Mouse (Mus musculus) induced T-regulatory cell, adult 2 months (primary cell): ENCODE data around the gene Cd63.

ENCODE experiments used
- DNase-seq: peaks from one replicate; pipeline ENCODE4 v3.0.0-alpha.2; 2012; ENCODE audit warnings: low read depth

The Cd63 gene

GRCm38 (mm10) chr10:128929638-128930378 is 29.0 kb downstream of the Cd63 start:
- no peak for DNase-seq

- DNase-seq, result no peak
Measured at GRCm38 (mm10) chr10:128931441-128931840, 30.7 kb downstream of the Cd63 start.

GRCm38 (mm10) chr10:128933574-128933973 is 32.8 kb downstream of the Cd63 start, which contains the start of gene Itga7:
TSS of gene Itga7 (plus strand) at chr10:128933818.
- peak; percentile 59 for DNase-seq

- DNase-seq, result no peak
Measured at GRCm38 (mm10) chr10:128933976-128934721, 33.4 kb downstream of the Cd63 start.

- no peak for DNase-seq
Measured at GRCm38 (mm10) chr10:128934997-128935787, 34.4 kb downstream of the Cd63 start.

GRCm38 (mm10) chr10:128935826-128936440 is 35.1 kb downstream of the Cd63 start:
- DNase-seq, result no peak

- no peak for DNase-seq
Measured at GRCm38 (mm10) chr10:128937756-128938390, 37.1 kb downstream of the Cd63 start.

- DNase-seq, result no peak
Measured at GRCm38 (mm10) chr10:128938457-128938856, 37.7 kb downstream of the Cd63 start.

- DNase-seq, result no peak
Measured at GRCm38 (mm10) chr10:128938974-128939373, 38.2 kb downstream of the Cd63 start.

GRCm38 (mm10) chr10:128940475-128941061 is 39.8 kb downstream of the Cd63 start:
- peak; percentile 69 for DNase-seq

GRCm38 (mm10) chr10:128945675-128946074 is 44.9 kb downstream of the Cd63 start:
- peak; percentile 62 for DNase-seq

GRCm38 (mm10) chr10:128947496-128947895 is 46.7 kb downstream of the Cd63 start:
- DNase-seq, result no peak

- no peak for DNase-seq
Measured at GRCm38 (mm10) chr10:128950208-128950887, 49.6 kb downstream of the Cd63 start.

GRCm38 (mm10) chr10:128958340-128958739 is 57.6 kb downstream of the Cd63 start:
- no peak for DNase-seq

GRCm38 (mm10) chr10:128960142-128960541 is 59.4 kb downstream of the Cd63 start:
- no peak for DNase-seq

GRCm38 (mm10) chr10:128960590-128961584 is 60.1 kb downstream of the Cd63 start, which contains the start of gene Mettl7b:
TSS of gene Mettl7b (minus strand) at chr10:128960988.
- no peak for DNase-seq
